Mouse (Mus musculus) urinary bladder, postnatal 4 days (tissue): ENCODE data around the gene Col9a3.

Experiments
- DNase-seq, 2 experiments: peaks; one replicate each; pipeline ENCODE4 v3.0.0; 2021 to 2022; ENCODE audit warnings: low spot score in 2 of 2

The Col9a3 gene

DNA sequence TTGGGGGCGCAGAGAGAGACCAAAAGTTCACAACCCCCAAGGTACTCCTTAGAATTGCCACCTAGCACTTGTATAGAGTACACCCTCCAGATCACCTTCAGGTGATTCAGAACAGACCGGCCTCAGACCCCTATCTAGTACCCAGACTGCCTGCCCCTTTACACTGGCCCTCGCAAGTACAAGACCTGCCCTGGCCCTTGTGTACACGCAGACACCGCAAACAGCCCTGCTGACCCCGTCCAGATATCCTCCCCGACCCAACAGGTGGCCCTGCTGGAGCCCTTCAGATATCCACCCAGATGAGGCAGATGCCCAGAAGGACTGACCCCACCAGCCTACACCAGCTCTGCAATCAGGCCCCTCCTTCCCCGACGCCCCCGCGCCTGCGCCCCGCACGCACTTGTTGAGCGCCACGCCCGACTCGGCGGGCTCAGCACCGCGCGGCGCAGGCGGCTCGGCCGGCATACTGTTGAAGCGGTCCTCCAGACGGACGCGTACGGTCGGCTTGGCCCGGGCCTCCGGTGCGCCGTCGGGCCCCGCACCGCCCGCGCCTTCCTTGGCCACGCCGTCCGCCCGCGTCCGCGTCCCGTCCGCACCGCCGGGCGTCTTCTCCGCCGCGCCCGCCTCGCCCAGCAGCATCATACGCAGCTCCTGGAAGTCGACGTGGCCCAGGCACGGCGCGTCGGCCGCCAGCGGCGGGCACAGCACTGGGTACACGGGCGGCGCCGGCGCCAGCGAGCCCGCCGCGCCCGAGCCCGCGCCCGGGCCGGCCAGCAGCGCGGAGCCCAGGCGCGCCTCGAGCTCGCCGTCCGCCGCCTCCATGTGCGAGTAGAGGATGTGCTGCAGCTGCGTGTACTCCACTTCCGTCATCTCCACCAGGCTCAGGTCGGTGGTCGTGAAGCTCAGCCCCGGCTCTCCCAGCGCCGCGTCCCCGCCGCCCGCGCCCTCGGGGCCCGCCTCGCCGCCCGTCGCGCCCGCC is 44.3 kb downstream of the Col9a3 start:
- DNase-seq: no peak

GRCm38 (mm10) chr2:180642555-180643260 is 45.1 kb downstream of the Col9a3 start, which contains the start of gene Tcfl5:
Gene Tcfl5 (minus strand): TSS chr2:180642708.
- no peak for DNase-seq

- no peak for DNase-seq
These were observed 46.0 kb downstream of the Col9a3 start for GRCm38 (mm10) chr2:180643626-180644025.

- no peak for DNase-seq
These were observed 49.3 kb downstream of the Col9a3 start for GRCm38 (mm10) chr2:180646841-180647240.

DNA sequence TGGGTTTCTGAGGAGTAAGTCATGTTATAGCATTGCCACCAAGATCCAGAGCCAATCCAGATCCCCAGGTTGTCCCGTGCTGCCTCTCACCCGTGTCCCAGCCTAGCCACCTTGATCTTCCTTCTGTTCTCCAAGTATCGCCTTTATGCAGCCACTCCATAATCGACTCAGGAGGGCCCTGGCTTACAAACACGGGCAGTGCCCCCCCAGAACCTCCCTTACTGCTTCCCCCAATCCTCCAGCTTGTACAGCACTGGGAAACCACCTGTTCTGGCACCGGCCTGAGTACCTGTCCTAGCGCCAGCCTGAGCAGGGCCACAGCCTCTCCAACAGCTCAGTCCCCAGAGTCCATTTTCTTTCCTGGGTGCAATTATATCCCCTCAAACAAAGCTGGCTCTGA is 57.1 kb downstream of the Col9a3 start:
- DNase-seq: no peak

- no peak for DNase-seq
These were observed 57.6 kb downstream of the Col9a3 start for GRCm38 (mm10) chr2:180655150-180655549.

DNA sequence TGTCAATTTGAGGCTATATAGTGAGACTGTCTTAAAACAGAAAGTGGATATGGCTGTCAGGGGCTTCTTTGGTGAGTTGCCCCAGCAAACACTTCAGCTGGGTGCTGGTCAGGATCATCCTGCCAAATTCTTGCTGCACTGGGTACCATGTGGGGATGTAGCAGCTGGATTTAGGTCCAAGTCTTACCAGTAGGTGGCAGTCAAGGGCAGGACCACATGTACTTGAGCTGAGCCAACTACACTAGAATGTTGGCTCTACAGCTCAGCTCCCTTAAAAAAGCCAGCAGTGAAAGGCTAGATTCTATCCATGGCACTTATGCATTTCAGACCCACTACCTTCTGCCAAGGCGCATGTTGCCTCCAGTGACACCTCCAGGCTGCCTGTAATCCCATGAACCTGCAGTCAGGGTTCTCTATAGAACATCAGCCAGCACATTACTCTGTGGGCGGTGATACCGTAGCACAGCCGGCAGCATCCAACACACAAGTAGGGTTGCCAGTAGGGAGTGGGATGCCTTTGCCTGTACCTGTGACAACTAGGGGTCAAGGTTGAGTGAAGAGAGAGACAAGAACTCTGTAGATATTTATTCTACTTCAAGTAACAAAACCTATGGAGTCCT is 59.9 kb downstream of the Col9a3 start:
- peak in 1 of 2 experiments; percentile 41 for DNase-seq

- peak in 1 of 2 experiments; percentile 20 for DNase-seq
These were observed 60.8 kb downstream of the Col9a3 start for GRCm38 (mm10) chr2:180658381-180658780.

GRCm38 (mm10) chr2:180659353-180660150 is 62.0 kb downstream of the Col9a3 start:
- DNase-seq: peak in 1 of 2 experiments; percentile 58

- peak in 1 of 2 experiments; percentile 35 for DNase-seq
These were observed 62.9 kb downstream of the Col9a3 start for GRCm38 (mm10) chr2:180660521-180660920.

- DNase-seq: no peak
These were observed 64.4 kb downstream of the Col9a3 start for GRCm38 (mm10) chr2:180662008-180662407.
